Mouse (Mus musculus) regulatory T cell (primary cell): ENCODE results near the gene Gm15294.

Experiments used
- in situ Hi-C: fragments of 300-600 bp; cut with MboI, MseI; formaldehyde crosslinking; loops from one replicate; pipeline ENCODE4 v1.15.1; 2025; ENCODE audit warnings: high pct_unique_total_duplicates

Gm15294 gene

DNA sequence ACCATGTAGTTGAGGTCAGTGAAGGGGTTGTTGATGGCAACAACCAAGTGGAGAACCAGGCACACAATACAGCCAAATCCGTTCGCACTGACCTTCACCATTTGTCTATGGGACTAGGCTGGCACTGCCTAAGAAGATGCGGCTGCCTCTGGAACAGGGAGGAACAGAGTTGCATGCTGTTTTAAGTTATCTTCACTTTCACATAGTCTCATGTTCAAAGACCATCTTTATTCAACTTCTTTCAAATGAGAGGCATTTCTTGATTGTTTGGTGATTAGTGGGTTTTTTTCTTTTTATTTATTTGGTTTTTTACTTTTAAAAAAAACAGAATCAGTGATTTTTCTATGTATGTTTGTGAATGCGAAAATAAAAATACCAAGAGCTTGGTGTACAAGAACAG lies at the start of gene Gm15294:
Gm15294 (minus strand) TSS at position 101 of the 400 bp plus-strand sequence.
- in situ Hi-C loops, result no loop called here

DNA sequence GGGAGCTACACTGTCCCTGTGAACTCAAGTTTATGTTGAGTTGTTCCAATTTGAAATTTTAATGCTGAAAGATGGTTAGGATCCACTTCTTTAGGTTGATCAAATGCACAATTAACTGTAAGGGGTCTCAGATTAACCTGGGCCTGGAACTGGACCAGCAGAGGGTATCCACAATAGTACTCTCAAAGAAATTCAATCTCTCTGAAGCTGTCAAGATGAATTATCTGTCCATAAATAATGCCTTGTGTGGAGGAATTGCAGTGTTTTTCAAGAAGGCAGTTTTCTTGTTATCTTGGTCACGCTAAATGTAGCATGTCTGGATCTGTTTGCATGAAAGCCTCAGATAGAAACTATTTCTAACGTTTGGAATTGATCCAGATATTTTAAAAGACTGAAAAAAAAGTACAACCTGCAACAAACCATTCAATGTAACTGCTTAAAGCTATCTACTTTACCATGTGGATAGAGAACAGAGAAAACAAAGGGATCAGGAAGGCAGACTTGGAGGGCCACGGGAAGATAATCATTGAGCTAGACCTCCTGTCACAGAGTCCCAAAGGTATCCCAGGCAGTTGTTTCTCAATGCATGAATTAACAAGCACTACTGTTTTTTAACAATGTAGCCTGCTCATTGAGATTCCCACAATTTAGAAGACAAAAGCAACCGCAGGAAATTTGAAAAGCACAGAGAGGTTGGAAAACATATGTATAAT lies 9.5 kb upstream of the Gm15294 start:
- in situ Hi-C loops, result no loop called here

GRCm38 (mm10) chrX:141874024-141874423 lies 1.0 kb downstream of the Gm15294 start:
- in situ Hi-C loops, result no loop called here

DNA sequence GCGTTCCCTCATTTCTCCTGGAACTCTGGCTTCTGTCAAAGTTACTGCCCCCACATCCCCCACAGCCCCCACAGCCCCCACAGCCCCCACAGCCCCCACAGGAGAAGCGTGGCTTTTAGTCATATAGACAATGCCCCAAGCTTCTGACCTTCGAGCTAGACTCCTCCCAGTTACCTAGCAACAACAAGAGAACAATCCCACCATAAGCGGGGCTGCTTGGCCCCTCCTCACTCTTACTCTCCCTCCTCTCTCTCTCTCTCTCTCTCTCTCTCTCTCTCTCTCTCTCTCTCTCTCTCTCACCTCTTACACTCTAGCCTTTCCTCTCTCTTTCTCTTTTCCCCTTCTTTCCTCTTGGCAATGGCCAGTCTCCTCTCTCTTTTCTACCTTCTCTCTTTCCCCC lies 1.4 kb downstream of the Gm15294 start:
- in situ Hi-C loops, result no loop called here

DNA sequence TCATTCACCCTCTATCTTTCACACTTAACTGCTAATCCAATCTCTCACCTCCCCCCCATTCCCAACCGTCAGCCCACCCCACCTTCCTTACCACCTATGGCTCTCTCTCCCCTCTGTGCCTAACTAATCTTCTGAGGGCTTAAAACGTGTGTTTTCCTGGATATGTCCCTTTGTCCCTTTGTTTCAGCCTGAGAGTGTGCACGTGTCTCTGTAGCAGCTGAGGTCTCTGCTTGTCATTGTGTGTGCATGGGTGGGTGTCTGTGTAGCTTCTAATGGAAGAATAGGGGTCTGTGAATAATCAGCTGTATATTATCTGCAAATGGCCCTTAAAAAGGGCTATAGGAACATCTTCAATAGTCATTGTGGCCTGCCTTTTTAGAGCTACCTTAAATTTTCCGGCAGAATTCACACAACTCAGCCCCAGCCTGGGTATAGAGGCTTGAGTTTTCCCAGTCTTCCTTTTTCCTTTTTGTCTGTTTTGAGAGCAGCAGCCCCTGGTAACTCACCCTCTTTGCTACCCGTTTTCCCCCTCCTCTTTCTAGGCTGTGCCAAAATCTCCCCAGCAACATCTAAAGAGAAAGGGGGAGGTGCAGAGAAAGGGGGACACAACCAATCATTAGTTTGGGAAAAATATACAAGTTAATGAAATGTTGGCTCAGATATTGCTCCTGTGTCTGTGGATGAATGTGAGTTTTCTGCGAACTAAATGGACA lies 19.2 kb downstream of the Gm15294 start:
- in situ Hi-C loops, result no loop called here
